Mouse (Mus musculus) lung, postnatal 0 days (tissue): ENCODE results near the gene 9930104L06Rik.

Experiments
- CTCF ChIP-seq: IDR thresholded peaks from 2 replicates; pipeline ENCODE4 v1.5.1; 2016; ENCODE audit warnings: antibody characterized with exemption, mild to moderate bottlenecking
- EP300 ChIP-seq: IDR thresholded peaks from 2 replicates; pipeline ENCODE4 v1.6.1; 2016; ENCODE audit warnings: antibody characterized with exemption, mild to moderate bottlenecking, control low read depth

- TF ChIP-seq CTCF (no peak), EP300 (no peak)
Observed at GRCm38 (mm10) chr4:124899906-124900305, 36.9 kb upstream of the 9930104L06Rik start.
